24 mouse cellular contexts compared by ENCODE assay signal in the genomic region with DNA sequence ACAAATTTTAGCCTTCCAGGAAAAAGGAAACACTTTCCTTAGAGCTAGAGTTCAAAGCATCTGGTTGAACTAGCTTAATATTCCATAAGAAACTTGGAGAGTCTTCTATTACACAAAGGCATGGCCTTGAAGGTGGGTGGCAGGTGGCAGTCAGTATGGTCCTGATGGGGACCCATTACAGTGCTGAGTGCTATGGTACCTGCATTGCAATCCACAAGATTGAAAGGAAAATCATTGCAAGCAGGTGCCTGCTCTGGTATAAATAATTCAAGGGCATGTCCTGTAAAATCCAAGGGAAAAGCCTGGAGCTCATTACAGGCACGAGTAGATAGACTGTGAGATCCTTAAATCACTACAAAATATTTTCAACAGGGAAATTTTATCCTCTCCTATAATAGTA.
"Had no signal": no experiment of that assay in that cellular context is flagged by ENCODE, and none has a peak within 500 bp of the region (broad histone marks: within the 10 kb centered on the region; RNA-seq: fewer than 3 reads in every experiment).

No protein-coding gene starts in this region.

- H3K27me3 ChIP-seq: heart, embryonic 12.5 days; hindbrain, embryonic 12.5 days; intestine, embryonic 15.5 days; limb, embryonic 12.5 days had no signal

- H3K4me3 ChIP-seq: heart, adult 2 months; heart, embryonic 12.5 days; hindbrain, embryonic 10.5 days; hindbrain, embryonic 12.5 days; intestine, embryonic 15.5 days; layer of hippocampus, adult 2 months; left cerebral cortex, adult 2 months; limb, embryonic 10.5 days; limb, embryonic 12.5 days had no signal

- H3K4me1 ChIP-seq: heart, embryonic 12.5 days; hindbrain, embryonic 10.5 days; hindbrain, embryonic 12.5 days; intestine, embryonic 15.5 days; limb, embryonic 10.5 days; limb, embryonic 12.5 days had no signal

- ATAC-seq: forebrain, postnatal 0 days; hindbrain, embryonic 16.5 days; inflammation-experienced regulatory T-cells, adult 6 months; intestine, embryonic 15.5 days; intestine, postnatal 0 days had no signal

- H3K36me3 ChIP-seq: heart, embryonic 12.5 days; hindbrain, embryonic 10.5 days; hindbrain, embryonic 12.5 days; intestine, embryonic 15.5 days; limb, embryonic 10.5 days; limb, embryonic 12.5 days had no signal

- DNase-seq: forebrain, postnatal 0 days; gastrocnemius, postnatal 14 days; gastrocnemius, postnatal 36 days; heart, adult 11 months; heart, adult 2 months; heart, postnatal 10 days; heart, postnatal 4 days; kidney, adult 18-20 months; kidney, adult 8-10 months; kidney, postnatal 10 days; kidney, postnatal 25 days; kidney, postnatal 4 days had no signal

- H3K4me2 ChIP-seq: heart, embryonic 12.5 days; hindbrain, embryonic 12.5 days; hindbrain, embryonic 14.5 days; intestine, embryonic 15.5 days; limb, embryonic 12.5 days had no signal

- H3K9me3 ChIP-seq: hindbrain, embryonic 10.5 days; hindbrain, embryonic 12.5 days; intestine, embryonic 15.5 days; limb, embryonic 10.5 days; limb, embryonic 12.5 days had no signal

- H3K9ac ChIP-seq: forebrain, postnatal 0 days; heart, embryonic 12.5 days; hindbrain, embryonic 12.5 days; hindbrain, embryonic 14.5 days; intestine, embryonic 15.5 days; limb, embryonic 12.5 days had no signal

- H3K27ac ChIP-seq: heart, adult 2 months; hindbrain, embryonic 10.5 days; hindbrain, embryonic 12.5 days; hindbrain, embryonic 14.5 days; intestine, embryonic 15.5 days; layer of hippocampus, adult 2 months; left cerebral cortex, adult 2 months; limb, embryonic 10.5 days; limb, embryonic 12.5 days had no signal
